Mouse (Mus musculus): ENCODE measurements at regions not wholly inside any gene's neighbourhood (a gene's known extent, or its start where the extent isn't known, plus 50 kb on each side); places are given as distances from the start of the nearest gene placed in this dataset.

- no peak for DNase-seq (ENCODE audit: inconsistent age in 2 of 2, low spot score in 1 of 2)
These were observed 98.4 kb downstream of the Akap11 start for GRCm38 (mm10) chr14:78438064-78438677.

GRCm38 (mm10) chr14:78436586-78436985 is 100.0 kb downstream of the Akap11 start:
- no peak for DNase-seq (ENCODE audit: inconsistent age in 2 of 2, low spot score in 1 of 2)

- DNase-seq (ENCODE audit: inconsistent age in 2 of 2, low spot score in 1 of 2) = no peak
These were observed 100.6 kb downstream of the Akap11 start for GRCm38 (mm10) chr14:78435982-78436381.

- DNase-seq (ENCODE audit: inconsistent age in 2 of 2, low spot score in 1 of 2) = no peak
These were observed 101.0 kb downstream of the Akap11 start for GRCm38 (mm10) chr14:78435561-78435960.

- no peak for DNase-seq (ENCODE audit: inconsistent age in 2 of 2, low spot score in 1 of 2)
These were observed 101.9 kb downstream of the Akap11 start for GRCm38 (mm10) chr14:78434753-78435152.

GRCm38 (mm10) chr14:78434126-78434525 is 102.5 kb downstream of the Akap11 start:
- DNase-seq (ENCODE audit: inconsistent age in 2 of 2, low spot score in 1 of 2) = no peak

- no peak for DNase-seq (ENCODE audit: inconsistent age in 2 of 2, low spot score in 1 of 2)
These were observed 104.1 kb downstream of the Akap11 start for GRCm38 (mm10) chr14:78432471-78432870.

GRCm38 (mm10) chr14:78431931-78432330 is 104.7 kb downstream of the Akap11 start:
- no peak for DNase-seq (ENCODE audit: inconsistent age in 2 of 2, low spot score in 1 of 2)

- DNase-seq (ENCODE audit: inconsistent age in 2 of 2, low spot score in 1 of 2) = no peak
These were observed 105.2 kb downstream of the Akap11 start for GRCm38 (mm10) chr14:78431406-78431805.

- no peak for DNase-seq (ENCODE audit: inconsistent age in 2 of 2, low spot score in 1 of 2)
These were observed 108.2 kb downstream of the Akap11 start for GRCm38 (mm10) chr14:78428233-78429019.

GRCm38 (mm10) chr14:78427062-78427461 is 109.5 kb downstream of the Akap11 start:
- no peak for DNase-seq (ENCODE audit: inconsistent age in 2 of 2, low spot score in 1 of 2)

GRCm38 (mm10) chr14:78422601-78423000 is 114.0 kb downstream of the Akap11 start:
- DNase-seq (ENCODE audit: inconsistent age in 2 of 2, low spot score in 1 of 2) = no peak

GRCm38 (mm10) chr14:78420966-78421365 is 113.1 kb upstream of the Tnfsf11 start:
- DNase-seq (ENCODE audit: inconsistent age in 2 of 2, low spot score in 1 of 2) = peak in 1 of 2 experiments; percentile 39

- no peak for DNase-seq (ENCODE audit: inconsistent age in 2 of 2, low spot score in 1 of 2)
These were observed 112.3 kb upstream of the Tnfsf11 start for GRCm38 (mm10) chr14:78420176-78420575.

GRCm38 (mm10) chr14:78405568-78405967 is 97.7 kb upstream of the Tnfsf11 start:
- DNase-seq (ENCODE audit: inconsistent age in 2 of 2, low spot score in 1 of 2) = no peak

GRCm38 (mm10) chr14:78397914-78398313 is 90.1 kb upstream of the Tnfsf11 start:
- DNase-seq (ENCODE audit: inconsistent age in 2 of 2, low spot score in 1 of 2) = peak; percentile 21 to 53

GRCm38 (mm10) chr14:78395631-78396030 is 87.8 kb upstream of the Tnfsf11 start:
- DNase-seq (ENCODE audit: inconsistent age in 2 of 2, low spot score in 1 of 2) = no peak

GRCm38 (mm10) chr14:78387011-78387410 is 79.2 kb upstream of the Tnfsf11 start:
- no peak for DNase-seq (ENCODE audit: inconsistent age in 2 of 2, low spot score in 1 of 2)

- no peak for DNase-seq (ENCODE audit: inconsistent age in 2 of 2, low spot score in 1 of 2)
These were observed 76.5 kb upstream of the Tnfsf11 start for GRCm38 (mm10) chr14:78384370-78384769.

- DNase-seq (ENCODE audit: inconsistent age in 2 of 2, low spot score in 1 of 2) = peak; percentile 96 to 98
These were observed 75.4 kb upstream of the Tnfsf11 start for GRCm38 (mm10) chr14:78383256-78383709.

GRCm38 (mm10) chr14:78380011-78380410 is 72.2 kb upstream of the Tnfsf11 start:
- DNase-seq (ENCODE audit: inconsistent age in 2 of 2, low spot score in 1 of 2) = no peak

- no peak for DNase-seq (ENCODE audit: inconsistent age in 2 of 2, low spot score in 1 of 2)
These were observed 68.7 kb upstream of the Tnfsf11 start for GRCm38 (mm10) chr14:78376591-78376990.

All from adrenal gland, adult (tissue).